Mouse (Mus musculus) heart, embryonic 10.5 days (tissue): ENCODE data around the gene Trabd2b. TPM values are rescaled to one million over a fixed set of nuclear protein-coding genes. Genes with fewer than 3 reads are reported as not detected.

Experiments
- DNase-seq: peaks from one replicate; pipeline ENCODE4 v3.0.0-alpha.2; 2017; ENCODE audit warnings: low spot score
- H3K27ac ChIP-seq: fragments of 300-500 bp; sonication (generic); 2 replicates; pipeline ENCODE4 v1.5.1; 2016; ENCODE audit warnings: mild to moderate bottlenecking
- H3K27me3 ChIP-seq: fragments of 300-500 bp; sonication (generic); 2 replicates; pipeline ENCODE4 v1.6.1; 2016; ENCODE audit warnings: mild to moderate bottlenecking; ENCODE audit not compliant: poor library complexity, insufficient read depth, severe bottlenecking
- H3K36me3 ChIP-seq: fragments of 300-500 bp; sonication (generic); 2 replicates; pipeline ENCODE4 v1.6.1; 2016; ENCODE audit warnings: mild to moderate bottlenecking, moderate library complexity
- H3K4me1 ChIP-seq: fragments of 300-500 bp; sonication (generic); 2 replicates; pipeline ENCODE4 v1.6.1; 2016; ENCODE audit warnings: mild to moderate bottlenecking
- H3K4me3 ChIP-seq: fragments of 300-500 bp; sonication (generic); 2 replicates; pipeline ENCODE4 v1.5.1; 2016; ENCODE audit warnings: mild to moderate bottlenecking, moderate library complexity
- H3K9me3 ChIP-seq: fragments of 300-500 bp; sonication (generic); 2 replicates; pipeline ENCODE4 v1.6.1; 2016; ENCODE audit warnings: mild to moderate bottlenecking, moderate library complexity
- WGBS: fragments of 180-500 bp; shearing (Covaris S2); methylation state at CpG from one replicate; pipeline ENCODE4 v1.1.7; 2016; 5-methylcytosine and 5-hydroxymethylcytosine counted together
- polyA plus RNA-seq: library from polyadenylated mRNA; unstranded; fragments of >200 nt; fragmentation: Nextera tagmentation; extraction: Ambion mirVana; gene quantifications from 2 replicates; pipeline ENCODE4 v1.2.1, GENCODE M21; 2016

Gene Trabd2b
- polyA plus RNA-seq, 1 experiment from 2014 or later, result 2.2 TPM

- Histone ChIP-seq H3K36me3 (no peaks in the 10 kb centered on the region), H3K4me3 (no peak overlapping the region), H3K9me3 (no peaks in the 10 kb centered on the region), H3K4me1 (0 out of 2 replicates have a peak, but pooled peaks cover 4% of the 10 kb centered on the region), H3K27ac (no peak overlapping the region), H3K27me3 (peaks cover 86% of the 10 kb centered on the region)
- WGBS, result 55% methylated on average over 5 of the region's 5 CpGs
- no peak for DNase-seq
Observed at GRCm38 (mm10) chr4:114425808-114426207, 19.3 kb downstream of the Trabd2b start.

- no peak overlapping the region for H3K4me3 ChIP-seq
- no peak for DNase-seq
- no peaks in the 10 kb centered on the region for H3K36me3 ChIP-seq
- no peaks in the 10 kb centered on the region for H3K9me3 ChIP-seq
- no peak overlapping the region for H3K27ac ChIP-seq
- 83% methylated on average over 2 of the region's 2 CpGs for WGBS
- H3K4me1 ChIP-seq, result peaks cover 4% of the 10 kb centered on the region; the same call in 1 of the 2 replicates
- H3K27me3 ChIP-seq, result peaks cover 50% of the 10 kb centered on the region
Observed at GRCm38 (mm10) chr4:114432742-114433141, 26.2 kb downstream of the Trabd2b start.

GRCm38 (mm10) chr4:114433440-114433839 lies 26.9 kb downstream of the Trabd2b start:
- DNase-seq, result no peak

GRCm38 (mm10) chr4:114434766-114435165 lies 28.2 kb downstream of the Trabd2b start:
- Histone ChIP-seq H3K27ac (no peak overlapping the region), H3K36me3 (no peaks in the 10 kb centered on the region), H3K27me3 (peaks cover 42% of the 10 kb centered on the region; the same call in 1 of the 2 replicates), H3K9me3 (no peaks in the 10 kb centered on the region), H3K4me3 (no peak overlapping the region), H3K4me1 (peaks cover 4% of the 10 kb centered on the region; the same call in 1 of the 2 replicates)
- 29% methylated on average over 1 of the region's 1 CpGs for WGBS
- no peak for DNase-seq

More at GRCm38 (mm10) chr4:114433440-114433839, 26.9 kb downstream of the Trabd2b start:
- peaks cover 4% of the 10 kb centered on the region; the same call in 1 of the 2 replicates for H3K4me1 ChIP-seq
- 86% methylated on average over 1 of the region's 1 CpGs for WGBS
- H3K27me3 ChIP-seq, result peaks cover 43% of the 10 kb centered on the region
- no peak overlapping the region for H3K4me3 ChIP-seq
- H3K9me3 ChIP-seq, result no peaks in the 10 kb centered on the region
- H3K27ac ChIP-seq, result no peak overlapping the region
- no peaks in the 10 kb centered on the region for H3K36me3 ChIP-seq

- H3K9me3 ChIP-seq, result no peaks in the 10 kb centered on the region
- H3K27me3 ChIP-seq, result peaks cover 43% of the 10 kb centered on the region
- no peaks in the 10 kb centered on the region for H3K36me3 ChIP-seq
- no peak for DNase-seq
- H3K27ac ChIP-seq, result no peak overlapping the region
- 62% methylated on average over 7 of the region's 7 CpGs for WGBS
- no peak overlapping the region for H3K4me3 ChIP-seq
- H3K4me1 ChIP-seq, result peaks cover 4% of the 10 kb centered on the region; the same call in 1 of the 2 replicates
Observed at GRCm38 (mm10) chr4:114435381-114435780, 28.9 kb downstream of the Trabd2b start.

- DNase-seq, result no peak
- Histone ChIP-seq H3K27me3 (peaks cover 46% of the 10 kb centered on the region), H3K4me3 (no peak overlapping the region), H3K27ac (no peak overlapping the region), H3K9me3 (no peaks in the 10 kb centered on the region), H3K36me3 (no peaks in the 10 kb centered on the region), H3K4me1 (peaks cover 4% of the 10 kb centered on the region; the same call in 1 of the 2 replicates)
- WGBS, result 53% methylated on average over 1 of the region's 2 CpGs
Observed at GRCm38 (mm10) chr4:114438764-114439163, 32.2 kb downstream of the Trabd2b start.

- no peaks in the 10 kb centered on the region for H3K9me3 ChIP-seq
- no peaks in the 10 kb centered on the region for H3K36me3 ChIP-seq
- no peak for DNase-seq
- no peak overlapping the region for H3K4me3 ChIP-seq
- no peak overlapping the region for H3K27ac ChIP-seq
- WGBS, result 65% methylated on average over 2 of the region's 2 CpGs
- H3K27me3 ChIP-seq, result peaks cover 44% of the 10 kb centered on the region
- H3K4me1 ChIP-seq, result no peaks in the 10 kb centered on the region
Observed at GRCm38 (mm10) chr4:114442186-114442585, 35.7 kb downstream of the Trabd2b start.

- H3K9me3 ChIP-seq, result no peaks in the 10 kb centered on the region
- no peaks in the 10 kb centered on the region for H3K36me3 ChIP-seq
- 78% methylated on average over 3 of the region's 3 CpGs for WGBS
- H3K27ac ChIP-seq, result no peak overlapping the region
- DNase-seq, result no peak
- H3K4me3 ChIP-seq, result no peak overlapping the region
- no peaks in the 10 kb centered on the region for H3K4me1 ChIP-seq
- H3K27me3 ChIP-seq, result peaks cover 42% of the 10 kb centered on the region
Observed at GRCm38 (mm10) chr4:114442661-114443060, 36.1 kb downstream of the Trabd2b start.

GRCm38 (mm10) chr4:114448393-114449052 lies 42.0 kb downstream of the Trabd2b start:
- Histone ChIP-seq H3K4me1 (0 out of 2 replicates have a peak, but pooled peaks cover 5% of the 10 kb centered on the region), H3K4me3 (no peak overlapping the region), H3K27me3 (peaks cover 36% of the 10 kb centered on the region), H3K27ac (no peak overlapping the region), H3K36me3 (no peaks in the 10 kb centered on the region), H3K9me3 (no peaks in the 10 kb centered on the region)
- no peak for DNase-seq
- WGBS, result 81% methylated on average over 9 of the region's 9 CpGs

- no peak for DNase-seq
- Histone ChIP-seq H3K27ac (no peak overlapping the region), H3K4me1 (0 out of 2 replicates have a peak, but pooled peaks cover 5% of the 10 kb centered on the region), H3K27me3 (peaks cover 41% of the 10 kb centered on the region), H3K36me3 (no peaks in the 10 kb centered on the region), H3K4me3 (no peak overlapping the region), H3K9me3 (no peaks in the 10 kb centered on the region)
- 78% methylated on average over 3 of the region's 3 CpGs for WGBS
Observed at GRCm38 (mm10) chr4:114453101-114453500, 46.6 kb downstream of the Trabd2b start.

GRCm38 (mm10) chr4:114454016-114454415 lies 47.5 kb downstream of the Trabd2b start:
- no peak overlapping the region for H3K27ac ChIP-seq
- WGBS, result 86% methylated on average over 4 of the region's 4 CpGs

GRCm38 (mm10) chr4:114454495-114455186 lies 48.1 kb downstream of the Trabd2b start:
- no peak for DNase-seq
- Histone ChIP-seq H3K27me3 (peaks cover 25% of the 10 kb centered on the region), H3K36me3 (no peaks in the 10 kb centered on the region), H3K4me1 (peaks cover 8% of the 10 kb centered on the region; the same call in 1 of the 2 replicates), H3K4me3 (no peak overlapping the region), H3K27ac (no peak overlapping the region), H3K9me3 (no peaks in the 10 kb centered on the region)
- WGBS, result 86% methylated on average over 3 of the region's 3 CpGs

More at GRCm38 (mm10) chr4:114454016-114454415, 47.5 kb downstream of the Trabd2b start:
- Histone ChIP-seq H3K4me1 (0 out of 2 replicates have a peak, but pooled peaks cover 5% of the 10 kb centered on the region), H3K36me3 (no peaks in the 10 kb centered on the region), H3K27me3 (peaks cover 32% of the 10 kb centered on the region), H3K9me3 (no peaks in the 10 kb centered on the region), H3K4me3 (no peak overlapping the region)
- no peak for DNase-seq

- peaks cover 25% of the 10 kb centered on the region for H3K27me3 ChIP-seq
- H3K4me1 ChIP-seq, result peaks cover 23% of the 10 kb centered on the region
- no peak for DNase-seq
- H3K36me3 ChIP-seq, result no peaks in the 10 kb centered on the region
- H3K4me3 ChIP-seq, result no peak overlapping the region
- H3K9me3 ChIP-seq, result no peaks in the 10 kb centered on the region
- WGBS, result 91% methylated on average over 2 of the region's 2 CpGs
- no peak overlapping the region for H3K27ac ChIP-seq
Observed at GRCm38 (mm10) chr4:114457111-114457510, 50.6 kb downstream of the Trabd2b start.
